ENCODE assay signal across 8 mouse cellular contexts in genomic region chr5:27790086-27790909, GRCm38 (mm10). TPM values are rescaled to one million over a fixed set of nuclear protein-coding genes. Genes with fewer than 3 reads are reported as not detected.
DNase-seq lines count a peak whose midpoint lies in the region; ATAC-seq and TF ChIP-seq lines count a peak whose summit lies in the region.

No protein-coding gene starts in this region.

- H3K27ac ChIP-seq in layer of hippocampus, adult 2 months = peak overlapping the region; percentile 100
- H3K27ac ChIP-seq in embryonic facial prominence, embryonic 11.5 days (replicated peaks; ENCODE audit: low read depth, low read length) = no peak overlapping the region
- H3K27ac ChIP-seq in hindbrain, embryonic 13.5 days = peak overlapping the region; percentile 96
- peak overlapping the region; percentile 93; the same call in 1 of the 2 replicates for H3K27ac ChIP-seq in stomach, embryonic 15.5 days

- H3K4me1 ChIP-seq in embryonic facial prominence, embryonic 11.5 days (ENCODE audit: control insufficient read depth, insufficient read depth, low read length) = no peaks in the 10 kb centered on the region
- H3K4me1 ChIP-seq in hindbrain, embryonic 13.5 days (replicated peaks) = peaks cover 25% of the 10 kb centered on the region
- peaks cover 5% of the 10 kb centered on the region; the same call in 1 of the 2 replicates for H3K4me1 ChIP-seq in lung, adult 2 months (ENCODE audit: control insufficient read depth, insufficient read depth, low read length)
- peaks cover 10% of the 10 kb centered on the region for H3K4me1 ChIP-seq in stomach, embryonic 15.5 days

- peak overlapping the region; percentile 81 for H3K9ac ChIP-seq in embryonic facial prominence, embryonic 11.5 days (replicated peaks; ENCODE audit: low read length)
- peak overlapping the region; percentile 90 for H3K9ac ChIP-seq in hindbrain, embryonic 13.5 days
- H3K9ac ChIP-seq in stomach, embryonic 15.5 days = peak overlapping the region; percentile 61

- ATAC-seq in embryonic facial prominence, embryonic 11.5 days (replicated peaks; ENCODE audit: insufficient number of reproducible peaks, low FRiP score, low TSS enrichment, low read depth) = no peak
- no peak for ATAC-seq in hindbrain, embryonic 13.5 days (ENCODE audit: low FRiP score)
- ATAC-seq in stomach, embryonic 15.5 days (ENCODE audit: insufficient read depth, low FRiP score, low read depth) = no peak

- no peaks in the 10 kb centered on the region for H3K9me3 ChIP-seq in embryonic facial prominence, embryonic 11.5 days (replicated peaks; ENCODE audit: control insufficient read depth, low read length)
- H3K9me3 ChIP-seq in hindbrain, embryonic 13.5 days = no peaks in the 10 kb centered on the region
- no peaks in the 10 kb centered on the region for H3K9me3 ChIP-seq in stomach, embryonic 15.5 days

- 34% methylated on average over 21 of the region's 21 CpGs for WGBS in embryonic facial prominence, embryonic 11.5 days
- 31% methylated on average over 21 of the region's 21 CpGs for WGBS in hindbrain, embryonic 13.5 days
- 12% methylated on average over 21 of the region's 21 CpGs for WGBS in lung, adult 2 months
- 22% methylated on average over 21 of the region's 21 CpGs for WGBS in stomach, embryonic 15.5 days

- TF ChIP-seq CTCF in layer of hippocampus, adult 2 months (conservative IDR thresholded peaks at IDR 0.05) = no peak
- no peak for TF ChIP-seq CTCF in lung, adult 2 months (IDR thresholded peaks at IDR 0.05; ENCODE audit: insufficient read depth, low read length)

- TF ChIP-seq POLR2A in lung, adult 2 months (IDR thresholded peaks at IDR 0.05; ENCODE audit: borderline replicate concordance, extremely low read depth, low read depth, low read length) = no peak

- no peak for DNase-seq in layer of hippocampus, adult 2 months (ENCODE audit: low spot score in 2 of 2)
- no peak for DNase-seq in layer of hippocampus, postnatal 36 days
- DNase-seq in embryonic facial prominence, embryonic 11.5 days (ENCODE audit: low spot score) = no peak
- peak; percentile 29 for DNase-seq in lung, adult 2 months
- DNase-seq in layer of hippocampus, adult 18-20 months (ENCODE audit: low spot score in 2 of 2) = no peak
- no peak for DNase-seq in left cerebral cortex, adult 11 months (ENCODE audit: low spot score)

- H3K27me3 ChIP-seq in embryonic facial prominence, embryonic 11.5 days (ENCODE audit: control insufficient read depth, insufficient read depth, low read length) = no peaks in the 10 kb centered on the region
- H3K27me3 ChIP-seq in hindbrain, embryonic 13.5 days = no peaks in the 10 kb centered on the region
- no peaks in the 10 kb centered on the region for H3K27me3 ChIP-seq in stomach, embryonic 15.5 days (replicated peaks)

- peaks cover 7% of the 10 kb centered on the region for H3K36me3 ChIP-seq in embryonic facial prominence, embryonic 11.5 days (replicated peaks; ENCODE audit: control insufficient read depth, insufficient read depth, low read depth, low read length)
- H3K36me3 ChIP-seq in hindbrain, embryonic 13.5 days = peaks cover 34% of the 10 kb centered on the region
- H3K36me3 ChIP-seq in stomach, embryonic 15.5 days = peaks cover 25% of the 10 kb centered on the region

- H3K4me3 ChIP-seq in layer of hippocampus, adult 2 months = peak overlapping the region; percentile 58
- peak overlapping the region; percentile 65 for H3K4me3 ChIP-seq in embryonic facial prominence, embryonic 11.5 days (ENCODE audit: low read depth, low read length)
- peak overlapping the region; percentile 80 for H3K4me3 ChIP-seq in hindbrain, embryonic 13.5 days
- peak overlapping the region; percentile 92 for H3K4me3 ChIP-seq in lung, adult 2 months (replicated peaks; ENCODE audit: extremely low read depth, low read depth, low read length)
- peak overlapping the region; percentile 66 for H3K4me3 ChIP-seq in stomach, embryonic 15.5 days (replicated peaks)

- H3K4me2 ChIP-seq in embryonic facial prominence, embryonic 11.5 days (ENCODE audit: low read depth, low read length) = peak overlapping the region; percentile 59
- H3K4me2 ChIP-seq in hindbrain, embryonic 13.5 days = peak overlapping the region; percentile 75
- peak overlapping the region; percentile 65 for H3K4me2 ChIP-seq in stomach, embryonic 15.5 days

RNA-seq across cellular contexts. Expression of gene Paxip1, which starts 1.2 kb away (rescaled TPM):
- 10 to 100 TPM; 50.9 to 57.3 TPM for total RNA-seq in layer of hippocampus, adult 2 months (2021)
- total RNA-seq in layer of hippocampus, postnatal 36 days (2021) = 10 to 100 TPM; 54.2 to 55.1 TPM
- polyA plus RNA-seq in embryonic facial prominence, embryonic 11.5 days (2014; fragmentation: Nextera tagmentation; extraction: Ambion mirVana) = 43.6 and 48.0 TPM in 2 replicates
- polyA plus RNA-seq in hindbrain, embryonic 13.5 days (2015; fragmentation: Nextera tagmentation; extraction: Ambion mirVana) = 25.7 and 26.2 TPM in 2 replicates
- polyA plus RNA-seq in lung, adult 2 months (2012; rRNA removed) = 18.5 and 21.9 TPM in 2 replicates
- 28.0 and 31.3 TPM in 2 replicates for polyA plus RNA-seq in stomach, embryonic 15.5 days (2015; fragmentation: Nextera tagmentation; extraction: Ambion mirVana)
- 10 to 100 TPM; 45.9 to 51.4 TPM for total RNA-seq in layer of hippocampus, adult 18-20 months (2021)

RNA-seq across cellular contexts. Expression of gene Htr5a, which starts 51.7 kb away (rescaled TPM):
- total RNA-seq in layer of hippocampus, adult 2 months (2021) = 1 to 10 TPM; 7.9 to 8.1 TPM
- 1 to 10 TPM; 7.2 to 7.9 TPM for total RNA-seq in layer of hippocampus, postnatal 36 days (2021)
- polyA plus RNA-seq in embryonic facial prominence, embryonic 11.5 days (2014; fragmentation: Nextera tagmentation; extraction: Ambion mirVana) = not detected in 2 replicates
- 0.62 and 0.83 TPM in 2 replicates for polyA plus RNA-seq in hindbrain, embryonic 13.5 days (2015; fragmentation: Nextera tagmentation; extraction: Ambion mirVana)
- not detected in 2 replicates for polyA plus RNA-seq in lung, adult 2 months (2012; rRNA removed)
- 0.03 TPM in 1 of 2 replicates, not detected in the other for polyA plus RNA-seq in stomach, embryonic 15.5 days (2015; fragmentation: Nextera tagmentation; extraction: Ambion mirVana)
- 1 to 10 TPM; 7.4 to 9.1 TPM for total RNA-seq in layer of hippocampus, adult 18-20 months (2021)
